Mouse (Mus musculus): ENCODE measurements around the gene Zfp804a.

Zfp804a gene

GRCm38 (mm10) chr2:82253382-82253781, 200.4 kb downstream of the Zfp804a start:
- DNase-seq (ENCODE audit: low read depth, low spot score): peak; percentile 29

- no peak for DNase-seq (ENCODE audit: low read depth, low spot score)
Observed at GRCm38 (mm10) chr2:82282591-82283269, 229.7 kb downstream of the Zfp804a start.

- no peak for DNase-seq (ENCODE audit: low read depth, low spot score)
Observed at GRCm38 (mm10) chr2:82294932-82295493, 242.0 kb downstream of the Zfp804a start.

Data from telencephalon, adult 2 months (tissue).